Mouse (Mus musculus) heart, postnatal 0 days (tissue): ENCODE data around the gene Tnks2. TPM values are rescaled to one million over a fixed set of nuclear protein-coding genes. Genes with fewer than 3 reads are reported as not detected.

ENCODE experiments used
- ATAC-seq: fragments of 200-750 bp; cut with Nextera tagmentation; 2 replicates; pipeline ENCODE4 v1.8.0; 2017; ENCODE audit warnings: low read depth, moderate number of reproducible peaks, moderate library complexity; ENCODE audit not compliant: insufficient read depth
- DNase-seq: peaks from one replicate; pipeline ENCODE4 v3.0.0-alpha.2; 2016; ENCODE audit warnings: low spot score
- H3K27ac ChIP-seq: fragments of 300-500 bp; sonication (generic); 2 replicates; pipeline ENCODE4 v1.5.1; 2014; ENCODE audit warnings: low read depth, mild to moderate bottlenecking
- H3K27me3 ChIP-seq: fragments of 300-500 bp; sonication (generic); 2 replicates; pipeline ENCODE4 v1.6.1; 2014; ENCODE audit warnings: low read length, mixed read lengths; ENCODE audit not compliant: control insufficient read depth, insufficient read depth
- H3K36me3 ChIP-seq: fragments of 300-500 bp; sonication (generic); replicated peaks from 2 replicates; pipeline ENCODE4 v1.6.1; 2014; ENCODE audit warnings: low read length, mixed read lengths; ENCODE audit not compliant: control insufficient read depth, insufficient read depth
- H3K4me1 ChIP-seq: fragments of 300-500 bp; sonication (generic); 2 replicates; pipeline ENCODE4 v1.6.1; 2014; ENCODE audit warnings: antibody characterized with exemption; ENCODE audit not compliant: control insufficient read depth, insufficient read depth
- H3K4me2 ChIP-seq: fragments of 300-500 bp; sonication (generic); 2 replicates; pipeline ENCODE4 v1.6.1; 2014; ENCODE audit warnings: low read depth, mild to moderate bottlenecking, low read length, moderate library complexity
- H3K4me3 ChIP-seq: fragments of 300-500 bp; sonication (generic); 2 replicates; pipeline ENCODE4 v1.5.1; 2014; ENCODE audit warnings: low read depth, low read length
- H3K9ac ChIP-seq: fragments of 300-500 bp; sonication (generic); replicated peaks from 2 replicates; pipeline ENCODE4 v1.6.1; 2014; ENCODE audit warnings: low read depth, low read length, mixed read lengths
- H3K9me3 ChIP-seq: fragments of 300-500 bp; sonication (generic); replicated peaks from 2 replicates; pipeline ENCODE4 v1.6.1; 2016; ENCODE audit warnings: low read length; ENCODE audit not compliant: control insufficient read depth
- CTCF ChIP-seq: IDR thresholded peaks from 2 replicates; pipeline ENCODE4 v1.5.1; 2016; ENCODE audit warnings: antibody characterized with exemption, control low read depth, low read depth
- EP300 ChIP-seq: IDR thresholded peaks from 2 replicates; pipeline ENCODE4 v1.6.1; 2016; ENCODE audit warnings: antibody characterized with exemption, low read depth
- WGBS: fragments of 180-500 bp; shearing (Covaris S2); extraction: QIAGEN DNeasy Blood & Tissue Kit; methylation state at CpG from one replicate; pipeline ENCODE4 v1.1.7; 2014; 5-methylcytosine and 5-hydroxymethylcytosine counted together
- polyA plus RNA-seq: library from polyadenylated mRNA; unstranded; fragments of >200 nt; fragmentation: Nextera tagmentation; extraction: Ambion mirVana; gene quantifications from 2 replicates; pipeline ENCODE4 v1.2.1, GENCODE M21; 2015
- total RNA-seq: library from RNA; depleted of rRNA; stranded (reverse); fragments of >200 nt; gene quantifications from 2 replicates; pipeline ENCODE4 v1.2.3, GENCODE M21; 2014; ENCODE audit warnings: low replicate concordance

Gene Tnks2
- total and polyA plus RNA-seq, 2 experiments from 2014 or later, result 19.8 to 84.8 TPM

- 37% methylated on average over 3 of the region's 3 CpGs for WGBS
- peak overlapping the region; percentile 33; the same call in 1 of the 2 replicates for H3K4me2 ChIP-seq
- no peaks in the 10 kb centered on the region for H3K36me3 ChIP-seq
- H3K9me3 ChIP-seq, result no peaks in the 10 kb centered on the region
- DNase-seq (no peak), ATAC-seq (no peak)
- H3K27ac ChIP-seq, result no peak overlapping the region
- H3K27me3 ChIP-seq, result no peaks in the 10 kb centered on the region
- H3K9ac ChIP-seq, result no peak overlapping the region
- H3K4me3 ChIP-seq, result no peak overlapping the region
- H3K4me1 ChIP-seq, result peaks cover 4% of the 10 kb centered on the region; the same call in 1 of the 2 replicates
- TF ChIP-seq EP300 (no peak), CTCF (no peak)
These were observed 38.8 kb upstream of the Tnks2 start for GRCm38 (mm10) chr19:36795277-36795676.

GRCm38 (mm10) chr19:36796931-36797330, 37.1 kb upstream of the Tnks2 start:
- H3K9ac ChIP-seq, result no peak overlapping the region
- no peak overlapping the region for H3K27ac ChIP-seq
- TF ChIP-seq CTCF, result no peak
- TF ChIP-seq EP300, result no peak
- H3K9me3 ChIP-seq, result no peaks in the 10 kb centered on the region
- no peak overlapping the region for H3K4me3 ChIP-seq
- ATAC-seq (no peak), DNase-seq (no peak)
- H3K4me1 ChIP-seq, result peaks cover 4% of the 10 kb centered on the region; the same call in 1 of the 2 replicates
- no peaks in the 10 kb centered on the region for H3K27me3 ChIP-seq
- WGBS, result 72% methylated on average over 9 of the region's 9 CpGs
- no peak overlapping the region for H3K4me2 ChIP-seq
- no peaks in the 10 kb centered on the region for H3K36me3 ChIP-seq

DNA sequence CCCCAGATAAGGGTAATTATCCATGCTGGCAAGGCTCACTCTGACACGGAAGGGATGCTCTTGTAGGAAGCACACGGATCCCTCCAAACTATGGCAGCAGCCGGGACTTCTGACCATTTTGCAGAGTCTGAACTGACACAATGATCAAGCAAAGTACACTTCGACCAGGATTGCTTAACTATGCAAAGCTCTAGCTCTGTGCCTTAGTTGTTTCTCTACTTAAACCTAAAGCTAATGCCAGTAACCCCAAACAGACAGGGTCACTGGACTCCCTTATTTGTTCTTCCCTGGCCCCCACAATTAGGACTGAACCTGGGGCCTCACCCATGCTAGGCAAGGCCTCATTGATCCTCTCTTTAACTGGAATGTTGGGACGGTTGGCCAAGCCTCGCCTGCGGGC, 33.7 kb upstream of the Tnks2 start:
- Histone ChIP-seq H3K27ac (no peak overlapping the region), H3K4me1 (peaks cover under 1% of the 10 kb centered on the region; the same call in 1 of the 2 replicates), H3K4me3 (no peak overlapping the region), H3K36me3 (no peaks in the 10 kb centered on the region), H3K9ac (no peak overlapping the region), H3K27me3 (no peaks in the 10 kb centered on the region), H3K9me3 (no peaks in the 10 kb centered on the region), H3K4me2 (no peak overlapping the region)
- DNase-seq (no peak), ATAC-seq (no peak)
- TF ChIP-seq EP300 (no peak), CTCF (no peak)
- WGBS, result 85% methylated on average over 7 of the region's 7 CpGs

DNA sequence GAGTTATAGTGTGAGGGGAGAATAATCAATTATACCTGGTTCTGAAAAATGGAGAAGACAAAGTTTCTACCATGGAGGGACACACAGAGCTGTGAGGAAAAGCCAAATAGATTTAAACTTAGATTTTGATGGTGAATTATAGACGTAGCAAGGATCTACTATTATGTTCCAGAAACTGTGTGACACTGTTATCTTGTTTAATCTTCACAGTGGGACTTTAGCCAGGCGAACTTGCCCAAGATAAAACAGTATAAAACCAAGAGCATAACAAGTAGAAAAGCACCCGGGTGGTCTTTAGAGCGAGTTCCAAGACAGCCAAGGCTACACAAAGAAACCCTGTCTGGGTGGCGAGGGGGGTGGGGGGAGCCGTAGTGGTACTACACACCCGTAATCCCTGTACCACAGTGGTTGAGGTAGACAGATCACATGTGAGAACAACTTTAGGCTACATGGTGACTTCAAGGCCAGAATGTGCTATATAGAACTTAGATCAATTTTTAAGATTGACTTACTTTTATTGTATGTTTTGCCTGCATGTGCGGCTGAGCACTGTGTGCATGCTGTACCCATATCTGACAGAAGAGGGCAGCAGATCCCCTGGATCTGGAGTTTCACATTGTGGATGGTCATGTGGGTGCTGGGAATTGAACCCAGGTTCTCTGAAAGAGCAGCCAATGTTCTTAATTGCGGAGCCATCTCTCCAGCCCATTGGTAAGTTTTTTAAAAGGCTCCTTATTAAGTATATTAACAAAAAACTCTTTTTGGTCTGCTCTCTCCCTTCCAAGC, 32.0 kb upstream of the Tnks2 start:
- Histone ChIP-seq H3K9ac (no peak overlapping the region), H3K36me3 (no peaks in the 10 kb centered on the region), H3K9me3 (no peaks in the 10 kb centered on the region), H3K4me1 (no peaks in the 10 kb centered on the region), H3K4me2 (no peak overlapping the region), H3K27ac (no peak overlapping the region), H3K4me3 (no peak overlapping the region), H3K27me3 (no peaks in the 10 kb centered on the region)
- WGBS, result 85% methylated on average over 9 of the region's 9 CpGs
- DNase-seq (no peak), ATAC-seq (no peak)
- no peak for TF ChIP-seq CTCF
- TF ChIP-seq EP300, result no peak

DNA sequence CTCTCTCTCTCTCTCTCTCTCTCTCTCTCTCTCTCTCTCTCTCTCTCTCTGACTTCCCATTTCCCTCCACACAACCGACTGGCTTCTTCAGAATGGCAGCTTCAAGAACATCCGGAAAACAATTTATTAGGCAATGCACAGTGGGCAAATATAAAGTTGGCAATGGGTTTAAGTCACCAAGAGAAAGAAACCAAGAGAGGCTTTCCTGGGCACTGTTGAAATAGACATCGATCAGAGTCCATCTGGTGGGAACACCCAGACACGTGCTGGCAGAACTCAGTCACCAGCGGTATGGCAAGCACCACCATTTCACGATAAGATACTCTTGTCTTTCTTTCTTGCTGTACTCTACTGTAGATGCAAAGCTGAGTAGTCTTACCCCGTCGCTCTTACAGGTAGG, 30.6 kb upstream of the Tnks2 start:
- no peaks in the 10 kb centered on the region for H3K9me3 ChIP-seq
- H3K27me3 ChIP-seq, result no peaks in the 10 kb centered on the region
- no peaks in the 10 kb centered on the region for H3K4me1 ChIP-seq
- H3K27ac ChIP-seq, result no peak overlapping the region
- H3K4me3 ChIP-seq, result no peak overlapping the region
- WGBS, result 88% methylated on average over 8 of the region's 8 CpGs
- ATAC-seq, result no peak
- no peak for DNase-seq
- H3K36me3 ChIP-seq, result no peaks in the 10 kb centered on the region
- TF ChIP-seq EP300, result no peak
- no peak for TF ChIP-seq CTCF
- H3K4me2 ChIP-seq, result no peak overlapping the region
- no peak overlapping the region for H3K9ac ChIP-seq

GRCm38 (mm10) chr19:36806842-36807241, 27.2 kb upstream of the Tnks2 start:
- no peaks in the 10 kb centered on the region for H3K4me1 ChIP-seq
- H3K36me3 ChIP-seq, result no peaks in the 10 kb centered on the region
- no peak for TF ChIP-seq EP300
- no peak for TF ChIP-seq CTCF
- no peaks in the 10 kb centered on the region for H3K9me3 ChIP-seq
- no peak overlapping the region for H3K4me3 ChIP-seq
- DNase-seq (no peak), ATAC-seq (no peak)
- H3K4me2 ChIP-seq, result no peak overlapping the region
- H3K27ac ChIP-seq, result no peak overlapping the region
- no peak overlapping the region for H3K9ac ChIP-seq
- 77% methylated on average over 2 of the region's 2 CpGs for WGBS
- H3K27me3 ChIP-seq, result no peaks in the 10 kb centered on the region
